Mouse (Mus musculus): Measurements from ENCODE around the gene Noxa1.

The Noxa1 gene

GRCm38 (mm10) chr2:25075506-25075905 lies 19.4 kb downstream of the Noxa1 start:
- no peaks in the 10 kb centered on the region for H3K36me3 ChIP-seq (ENCODE audit: control insufficient read depth, insufficient read depth, low read length, poor library complexity, severe bottlenecking)
- DNase-seq (ENCODE audit: low read depth, low spot score) = no peak
- H3K27me3 ChIP-seq (ENCODE audit: control insufficient read depth, insufficient read depth, low read length, poor library complexity, severe bottlenecking) = no peaks in the 10 kb centered on the region

- no peak for DNase-seq (ENCODE audit: low read depth, low spot score)
- no peaks in the 10 kb centered on the region for H3K36me3 ChIP-seq (ENCODE audit: control insufficient read depth, insufficient read depth, low read length, poor library complexity, severe bottlenecking)
- no peaks in the 10 kb centered on the region for H3K27me3 ChIP-seq (ENCODE audit: control insufficient read depth, insufficient read depth, low read length, poor library complexity, severe bottlenecking)
Observed at GRCm38 (mm10) chr2:25072398-25072797, 22.6 kb downstream of the Noxa1 start.

DNA sequence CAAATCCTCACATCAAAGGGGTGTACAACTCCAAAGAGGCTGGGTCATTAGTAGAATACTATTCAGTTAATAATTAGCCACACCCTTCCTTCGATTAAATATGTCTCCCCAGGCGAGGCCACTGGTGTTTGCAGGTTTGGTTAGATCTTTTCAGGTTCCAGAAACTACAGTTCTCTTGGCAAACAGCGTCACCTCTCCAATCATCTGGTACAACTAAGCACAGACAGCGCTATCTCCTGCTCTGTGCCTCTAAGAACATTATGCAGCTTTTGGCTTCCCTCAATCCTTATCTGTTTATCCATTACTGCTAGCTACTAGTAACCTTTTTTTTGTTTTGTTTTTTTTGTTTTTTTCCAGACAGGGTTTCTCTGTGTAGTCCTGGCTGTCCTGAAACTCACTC lies 25.4 kb downstream of the Noxa1 start:
- Histone ChIP-seq H3K27me3 (ENCODE audit: control insufficient read depth, insufficient read depth, low read length, poor library complexity, severe bottlenecking) (no peaks in the 10 kb centered on the region), H3K36me3 (ENCODE audit: control insufficient read depth, insufficient read depth, low read length, poor library complexity, severe bottlenecking) (no peaks in the 10 kb centered on the region)
- DNase-seq (ENCODE audit: low read depth, low spot score) = no peak

DNA sequence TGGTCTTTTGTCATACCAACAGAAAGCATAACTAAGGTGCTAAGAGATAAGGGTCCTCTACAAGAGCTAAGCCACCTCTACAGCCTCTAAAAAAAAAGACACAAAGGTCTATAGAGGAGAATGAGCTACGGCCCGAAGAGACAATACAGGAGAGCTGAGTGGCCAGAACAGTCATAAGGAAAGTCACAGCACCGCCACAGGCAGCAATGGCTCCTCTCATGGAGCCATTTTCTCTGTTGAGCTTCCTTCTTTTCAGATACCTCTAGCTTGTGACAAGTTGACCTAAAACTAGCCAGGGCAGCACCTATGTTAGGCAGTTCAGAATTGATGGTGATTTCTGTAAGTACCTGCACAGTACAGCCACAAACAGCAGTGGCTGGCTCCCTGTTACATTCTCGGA lies 28.4 kb downstream of the Noxa1 start:
- H3K27me3 ChIP-seq (ENCODE audit: control insufficient read depth, insufficient read depth, low read length, poor library complexity, severe bottlenecking) = no peaks in the 10 kb centered on the region
- no peak for DNase-seq (ENCODE audit: low read depth, low spot score)
- H3K36me3 ChIP-seq (ENCODE audit: control insufficient read depth, insufficient read depth, low read length, poor library complexity, severe bottlenecking) = no peaks in the 10 kb centered on the region

- DNase-seq (ENCODE audit: low read depth, low spot score) = no peak
- no peaks in the 10 kb centered on the region for H3K27me3 ChIP-seq (ENCODE audit: control insufficient read depth, insufficient read depth, low read length, poor library complexity, severe bottlenecking)
- H3K36me3 ChIP-seq (ENCODE audit: control insufficient read depth, insufficient read depth, low read length, poor library complexity, severe bottlenecking) = no peaks in the 10 kb centered on the region
Observed at GRCm38 (mm10) chr2:25065537-25065936, 29.4 kb downstream of the Noxa1 start.

- no peaks in the 10 kb centered on the region for H3K27me3 ChIP-seq (ENCODE audit: control insufficient read depth, insufficient read depth, low read length, poor library complexity, severe bottlenecking)
- no peak for DNase-seq (ENCODE audit: low read depth, low spot score)
- H3K36me3 ChIP-seq (ENCODE audit: control insufficient read depth, insufficient read depth, low read length, poor library complexity, severe bottlenecking) = no peaks in the 10 kb centered on the region
Observed at GRCm38 (mm10) chr2:25064285-25064684, 30.7 kb downstream of the Noxa1 start.

GRCm38 (mm10) chr2:25063523-25063922 lies 31.4 kb downstream of the Noxa1 start:
- Histone ChIP-seq H3K27me3 (ENCODE audit: control insufficient read depth, insufficient read depth, low read length, poor library complexity, severe bottlenecking) (no peaks in the 10 kb centered on the region), H3K36me3 (ENCODE audit: control insufficient read depth, insufficient read depth, low read length, poor library complexity, severe bottlenecking) (no peaks in the 10 kb centered on the region)
- no peak for DNase-seq (ENCODE audit: low read depth, low spot score)

GRCm38 (mm10) chr2:25058926-25059325 lies 36.0 kb downstream of the Noxa1 start:
- no peaks in the 10 kb centered on the region for H3K27me3 ChIP-seq (ENCODE audit: control insufficient read depth, insufficient read depth, low read length, poor library complexity, severe bottlenecking)
- DNase-seq (ENCODE audit: low read depth, low spot score) = no peak
- no peaks in the 10 kb centered on the region for H3K36me3 ChIP-seq (ENCODE audit: control insufficient read depth, insufficient read depth, low read length, poor library complexity, severe bottlenecking)

DNA sequence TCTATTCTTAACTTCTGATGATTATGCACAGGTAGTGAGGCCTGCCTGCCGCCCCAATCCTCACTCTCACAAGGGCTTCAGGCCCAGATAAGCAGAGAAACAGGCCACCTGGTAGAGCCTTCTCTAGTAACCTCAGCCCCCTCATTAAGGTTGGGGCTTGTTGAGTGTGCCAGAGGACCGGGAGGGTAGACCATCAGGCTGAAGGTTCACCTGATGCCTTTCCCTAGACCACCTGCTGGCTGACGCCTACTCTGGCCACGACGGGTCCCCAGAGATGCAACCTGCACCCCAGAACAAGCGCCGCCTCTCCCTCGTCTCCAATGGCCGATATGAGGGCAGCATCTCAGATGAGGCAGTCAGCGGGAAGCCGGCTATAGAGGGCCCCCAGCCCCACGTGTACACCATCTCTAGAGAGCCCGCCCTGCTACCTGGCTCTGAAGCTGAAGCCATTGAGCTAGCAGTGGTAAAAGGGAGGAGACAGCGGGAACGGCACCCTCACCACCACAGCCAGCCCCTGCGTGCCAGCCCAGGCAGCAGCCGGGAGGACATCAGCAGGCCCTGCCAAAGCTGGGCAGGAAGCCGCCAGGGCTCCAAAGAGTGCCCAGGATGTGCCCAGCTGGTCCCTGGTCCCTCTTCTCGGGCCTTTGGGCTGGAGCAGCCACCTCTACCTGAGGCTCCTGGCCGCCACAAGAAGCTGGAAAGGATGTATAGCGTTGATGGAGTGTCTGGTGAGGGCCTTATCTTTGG lies 39.4 kb downstream of the Noxa1 start:
- DNase-seq (ENCODE audit: low read depth, low spot score) = no peak
- H3K27me3 ChIP-seq (ENCODE audit: control insufficient read depth, insufficient read depth, low read length, poor library complexity, severe bottlenecking) = no peaks in the 10 kb centered on the region
- peaks cover 3% of the 10 kb centered on the region; the same call in 1 of the 2 replicates for H3K36me3 ChIP-seq (ENCODE audit: control insufficient read depth, insufficient read depth, low read length, poor library complexity, severe bottlenecking)

GRCm38 (mm10) chr2:25055068-25055405 lies 39.9 kb downstream of the Noxa1 start:
- peak; percentile 18 for DNase-seq (ENCODE audit: low read depth, low spot score)
- Histone ChIP-seq H3K36me3 (ENCODE audit: control insufficient read depth, insufficient read depth, low read length, poor library complexity, severe bottlenecking) (peaks cover 3% of the 10 kb centered on the region; the same call in 1 of the 2 replicates), H3K27me3 (ENCODE audit: control insufficient read depth, insufficient read depth, low read length, poor library complexity, severe bottlenecking) (no peaks in the 10 kb centered on the region)

- peaks cover 3% of the 10 kb centered on the region; the same call in 1 of the 2 replicates for H3K36me3 ChIP-seq (ENCODE audit: control insufficient read depth, insufficient read depth, low read length, poor library complexity, severe bottlenecking)
- peak; percentile 82 for DNase-seq (ENCODE audit: low read depth, low spot score)
- no peaks in the 10 kb centered on the region for H3K27me3 ChIP-seq (ENCODE audit: control insufficient read depth, insufficient read depth, low read length, poor library complexity, severe bottlenecking)
Observed at GRCm38 (mm10) chr2:25054221-25055067, 40.5 kb downstream of the Noxa1 start, which contains the start of gene Nsmf. TSS of gene Nsmf (plus strand) at chr2:25054355.

- Histone ChIP-seq H3K27me3 (ENCODE audit: control insufficient read depth, insufficient read depth, low read length, poor library complexity, severe bottlenecking) (no peaks in the 10 kb centered on the region), H3K36me3 (ENCODE audit: control insufficient read depth, insufficient read depth, low read length, poor library complexity, severe bottlenecking) (peaks cover 3% of the 10 kb centered on the region; the same call in 1 of the 2 replicates)
- DNase-seq (ENCODE audit: low read depth, low spot score) = no peak
Observed at GRCm38 (mm10) chr2:25053101-25053500, 41.8 kb downstream of the Noxa1 start.

- H3K27me3 ChIP-seq (ENCODE audit: control insufficient read depth, insufficient read depth, low read length, poor library complexity, severe bottlenecking) = no peaks in the 10 kb centered on the region
- DNase-seq (ENCODE audit: low read depth, low spot score) = no peak
- H3K36me3 ChIP-seq (ENCODE audit: control insufficient read depth, insufficient read depth, low read length, poor library complexity, severe bottlenecking) = peaks cover 3% of the 10 kb centered on the region; the same call in 1 of the 2 replicates
Observed at GRCm38 (mm10) chr2:25051450-25051849, 43.5 kb downstream of the Noxa1 start.

DNA sequence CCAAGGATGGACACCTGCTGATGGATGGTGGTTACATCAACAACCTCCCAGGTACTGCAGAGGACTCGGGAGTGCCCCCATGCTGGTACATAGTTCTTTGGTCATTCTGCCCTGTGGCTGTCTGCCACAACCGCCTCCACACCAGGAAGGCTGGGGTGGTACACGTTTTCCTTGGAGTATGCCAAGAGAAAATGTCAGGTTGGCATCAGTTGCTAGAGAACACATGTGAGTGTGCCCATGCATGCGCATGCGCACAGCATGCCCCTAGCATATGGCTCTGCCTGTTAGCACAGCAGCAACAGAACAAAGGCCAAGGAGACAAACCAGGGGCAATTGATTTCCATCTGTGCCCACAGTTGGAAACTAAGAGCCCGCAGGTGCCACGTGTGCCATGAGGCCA lies 44.0 kb downstream of the Noxa1 start:
- no peak for DNase-seq (ENCODE audit: low read depth, low spot score)
- Histone ChIP-seq H3K36me3 (ENCODE audit: control insufficient read depth, insufficient read depth, low read length, poor library complexity, severe bottlenecking) (peaks cover 5% of the 10 kb centered on the region), H3K27me3 (ENCODE audit: control insufficient read depth, insufficient read depth, low read length, poor library complexity, severe bottlenecking) (no peaks in the 10 kb centered on the region)

DNA sequence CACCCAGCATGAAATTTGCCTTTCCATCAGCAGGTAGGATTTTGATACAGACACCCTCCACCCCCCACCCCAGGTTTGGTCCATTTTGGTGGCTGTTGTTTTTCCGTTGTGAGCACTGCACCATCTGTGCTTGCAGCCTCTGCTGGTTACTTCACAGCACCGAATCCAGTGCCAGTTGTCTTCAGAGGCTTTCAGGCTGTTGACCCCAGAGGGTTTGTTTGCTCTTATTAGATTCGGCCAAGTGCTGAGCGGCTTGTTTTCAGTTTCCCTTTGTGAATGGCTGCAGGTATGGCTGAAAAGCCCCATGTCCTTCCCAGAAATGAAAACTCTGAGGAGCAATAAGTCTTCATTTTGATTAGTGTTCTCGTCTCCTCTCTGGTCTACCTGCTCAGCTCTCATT lies 54.9 kb downstream of the Noxa1 start:
- DNase-seq (ENCODE audit: low read depth, low spot score) = no peak
- Histone ChIP-seq H3K36me3 (ENCODE audit: control insufficient read depth, insufficient read depth, low read length, poor library complexity, severe bottlenecking) (no peaks in the 10 kb centered on the region; the same call in 1 of the 2 replicates), H3K27me3 (ENCODE audit: control insufficient read depth, insufficient read depth, low read length, poor library complexity, severe bottlenecking) (no peaks in the 10 kb centered on the region)

Measured in splenic B cell, adult 2 months (primary cell).